Mouse (Mus musculus) c-Kit-negative CD71-positive TER-119-positive erythroid progenitor cells, embryonic 14.5 days (primary cell): ENCODE results near the gene Kcng4.
A peak's percentile ranks its signal among the peaks of the same experiment; 100 is the strongest.

Source experiments
- DNase-seq: peaks from one replicate; pipeline ENCODE4 v3.0.0-alpha.2; 2013; ENCODE audit warnings: low read depth, low spot score

Gene Kcng4

DNA sequence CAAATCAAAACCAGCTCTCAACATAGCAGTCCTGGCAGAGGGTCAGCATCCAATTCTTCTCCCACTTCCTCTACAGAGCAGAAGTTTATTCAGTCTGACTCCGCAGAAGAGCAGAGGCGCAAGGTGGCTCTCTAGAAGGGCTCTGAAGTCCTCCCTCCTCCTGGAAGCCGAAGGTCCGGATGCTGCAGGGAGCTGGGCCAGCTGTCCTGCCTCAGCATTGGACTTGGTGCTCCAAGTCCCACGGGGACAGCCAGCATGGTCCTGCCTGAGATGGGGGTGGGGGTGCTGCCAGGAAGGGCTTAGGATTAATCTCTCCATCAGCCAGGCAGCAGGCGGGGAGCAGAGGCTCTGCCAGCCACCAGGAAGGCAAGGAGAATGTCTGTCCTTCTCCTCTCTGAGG lies at the start of gene Kcng4:
Gene Kcng4 (minus strand): TSS at position 303 of the 400 bp plus-strand sequence.
- DNase-seq: no peak

DNA sequence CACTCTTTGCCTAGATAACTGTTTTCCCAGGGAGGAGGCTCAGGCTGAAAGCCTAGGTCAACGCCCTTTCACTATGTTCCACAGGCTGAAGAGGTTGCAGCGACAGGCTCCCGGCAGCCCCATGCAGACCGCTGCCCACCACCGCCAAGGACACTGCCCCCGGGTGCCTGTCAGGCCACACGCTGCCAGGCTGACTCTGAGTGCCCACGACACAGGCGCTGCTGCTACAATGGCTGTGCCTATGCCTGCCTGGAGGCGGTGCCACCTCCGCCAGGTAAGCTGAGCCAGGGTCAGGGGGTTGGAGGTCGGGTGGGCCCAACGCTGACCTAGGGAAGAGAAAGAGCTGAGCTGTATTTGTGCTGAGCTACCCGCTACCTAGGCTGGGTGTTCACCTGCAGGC lies 43.7 kb upstream of the Kcng4 start:
- DNase-seq: no peak

GRCm38 (mm10) chr8:119678138-119678843 lies 42.8 kb upstream of the Kcng4 start:
- peak; percentile 20 for DNase-seq

GRCm38 (mm10) chr8:119676389-119676788 lies 40.9 kb upstream of the Kcng4 start:
- DNase-seq: peak; percentile 36

DNA sequence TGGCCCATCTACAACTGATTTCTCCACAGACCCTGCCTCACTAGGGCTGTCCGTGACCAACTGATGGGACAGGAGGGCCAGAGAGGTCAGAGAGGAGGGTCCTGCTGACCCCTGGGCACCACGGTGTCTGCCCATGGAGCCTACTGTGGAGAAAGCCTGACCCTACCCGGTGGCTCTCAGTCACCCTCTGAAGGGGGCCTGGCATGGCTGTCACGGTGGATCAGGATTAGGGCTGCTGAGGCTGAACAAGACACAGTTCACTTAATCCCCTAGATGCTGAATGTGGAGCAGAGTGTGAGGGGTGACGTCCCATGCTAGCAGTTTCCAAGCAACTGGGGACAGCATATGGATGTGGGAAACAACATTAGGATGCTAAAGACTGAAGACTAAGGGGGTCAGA lies 40.0 kb upstream of the Kcng4 start:
- DNase-seq: no peak

GRCm38 (mm10) chr8:119673976-119674555 lies 38.6 kb upstream of the Kcng4 start:
- DNase-seq: no peak

GRCm38 (mm10) chr8:119670419-119671091 lies 35.1 kb upstream of the Kcng4 start:
- DNase-seq: no peak

GRCm38 (mm10) chr8:119669284-119669683 lies 33.8 kb upstream of the Kcng4 start:
- no peak for DNase-seq

DNA sequence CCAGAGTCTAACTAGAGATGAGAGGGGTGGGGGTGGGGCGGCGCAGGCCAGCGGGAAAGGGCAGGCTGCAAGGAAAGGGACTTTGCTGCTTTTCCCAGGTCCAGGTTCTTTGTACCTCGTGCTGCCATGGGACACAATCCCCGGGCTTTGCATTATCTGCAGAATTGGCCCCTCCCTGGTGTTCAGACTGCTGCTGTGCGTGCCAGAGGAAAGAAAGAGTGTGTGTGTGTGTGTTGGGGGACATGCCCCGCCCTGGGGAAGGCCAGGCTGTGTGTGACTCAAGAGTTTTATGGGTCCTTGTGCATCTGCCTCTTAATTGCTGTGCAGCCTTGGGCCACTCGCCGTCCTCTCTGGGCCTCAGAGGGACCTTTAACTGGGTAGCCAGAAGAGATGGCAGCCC lies 33.0 kb upstream of the Kcng4 start:
- no peak for DNase-seq

- DNase-seq: no peak
Measured at GRCm38 (mm10) chr8:119666219-119666951, 30.9 kb upstream of the Kcng4 start, which contains the start of gene Wfdc1. TSS of gene Wfdc1 (plus strand) at chr8:119666365.

DNA sequence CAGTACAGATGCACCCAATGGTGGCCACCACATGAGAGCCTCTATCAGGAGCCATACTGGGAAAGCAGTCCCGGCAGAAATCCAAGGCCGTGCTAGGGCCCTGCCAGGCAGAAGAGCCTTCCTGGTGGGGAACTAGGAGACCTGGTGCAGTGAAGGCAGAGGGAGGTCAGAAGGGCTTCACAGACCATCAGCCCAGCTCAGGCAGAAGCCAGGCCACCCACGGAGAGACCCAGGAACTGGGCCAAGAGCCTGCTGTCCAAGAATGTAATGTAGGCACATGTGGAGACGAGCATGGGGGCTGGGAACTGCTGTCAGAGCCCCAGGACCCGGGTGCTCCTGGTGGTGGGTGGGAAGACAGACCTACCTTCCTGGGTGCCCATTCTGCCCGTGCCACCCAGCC lies 29.8 kb upstream of the Kcng4 start:
- no peak for DNase-seq

- DNase-seq: no peak
Measured at GRCm38 (mm10) chr8:119663440-119663839, 28.0 kb upstream of the Kcng4 start.

GRCm38 (mm10) chr8:119661892-119662291 lies 26.4 kb upstream of the Kcng4 start:
- no peak for DNase-seq

GRCm38 (mm10) chr8:119661081-119661480 lies 25.6 kb upstream of the Kcng4 start:
- no peak for DNase-seq

DNA sequence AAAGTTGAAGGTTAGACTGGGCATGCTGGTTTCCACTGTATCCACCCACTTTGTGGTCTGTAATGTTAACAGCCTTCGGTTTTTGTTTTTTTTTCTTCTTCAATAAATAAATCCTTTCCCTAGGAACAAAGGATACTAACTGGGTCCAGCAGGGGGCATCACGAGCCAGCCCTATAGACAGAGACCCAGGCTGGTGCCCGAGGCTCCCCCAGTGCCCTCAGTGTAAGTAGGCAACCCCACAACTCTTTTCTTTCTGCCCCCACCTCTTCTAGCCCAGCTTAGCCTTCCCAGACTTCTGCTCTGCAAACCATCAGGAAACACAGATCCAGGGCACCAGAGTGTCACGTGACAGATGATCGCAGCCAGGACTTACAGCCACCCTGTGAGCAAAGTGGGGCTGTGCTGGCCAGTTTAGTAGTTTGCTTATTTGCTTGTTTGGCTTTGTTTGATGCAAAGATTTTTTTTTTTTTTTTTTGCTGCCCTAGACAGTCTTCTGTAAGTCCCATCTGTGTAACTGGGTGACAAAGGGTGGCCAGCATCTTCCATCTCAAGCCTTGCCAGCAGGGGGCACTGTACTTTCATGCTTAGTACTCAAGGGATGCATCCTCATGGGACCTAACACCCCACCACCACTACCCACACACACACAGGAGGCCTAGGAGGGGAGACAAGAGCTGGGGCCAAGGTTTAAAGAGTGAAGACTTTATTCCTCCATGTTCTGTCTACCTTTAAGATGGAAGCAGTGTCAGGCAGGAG lies 21.4 kb upstream of the Kcng4 start:
- no peak for DNase-seq

- DNase-seq: no peak
Measured at GRCm38 (mm10) chr8:119651324-119651723, 15.8 kb upstream of the Kcng4 start.

DNA sequence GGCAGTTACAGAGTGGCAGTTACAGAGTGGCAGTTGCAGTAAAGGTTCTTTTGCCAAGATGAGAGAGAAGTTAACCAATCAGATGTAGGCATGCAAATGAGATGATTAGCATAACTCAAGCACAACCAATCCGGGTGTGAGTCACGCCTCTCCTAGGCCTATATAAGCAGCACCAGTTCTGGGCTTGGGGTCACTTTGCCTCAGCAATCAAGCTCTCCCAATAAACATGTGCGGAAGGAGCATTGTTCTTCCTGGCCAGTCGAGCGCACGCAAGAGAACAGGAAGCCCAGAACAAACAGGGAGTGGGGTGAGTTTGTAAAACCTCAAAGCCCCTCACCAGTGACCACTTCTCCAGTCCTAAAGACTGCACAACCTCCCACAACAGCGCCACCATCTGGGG lies 11.4 kb upstream of the Kcng4 start:
- DNase-seq: no peak

- DNase-seq: no peak
Measured at GRCm38 (mm10) chr8:119646197-119646596, 10.7 kb upstream of the Kcng4 start.

DNA sequence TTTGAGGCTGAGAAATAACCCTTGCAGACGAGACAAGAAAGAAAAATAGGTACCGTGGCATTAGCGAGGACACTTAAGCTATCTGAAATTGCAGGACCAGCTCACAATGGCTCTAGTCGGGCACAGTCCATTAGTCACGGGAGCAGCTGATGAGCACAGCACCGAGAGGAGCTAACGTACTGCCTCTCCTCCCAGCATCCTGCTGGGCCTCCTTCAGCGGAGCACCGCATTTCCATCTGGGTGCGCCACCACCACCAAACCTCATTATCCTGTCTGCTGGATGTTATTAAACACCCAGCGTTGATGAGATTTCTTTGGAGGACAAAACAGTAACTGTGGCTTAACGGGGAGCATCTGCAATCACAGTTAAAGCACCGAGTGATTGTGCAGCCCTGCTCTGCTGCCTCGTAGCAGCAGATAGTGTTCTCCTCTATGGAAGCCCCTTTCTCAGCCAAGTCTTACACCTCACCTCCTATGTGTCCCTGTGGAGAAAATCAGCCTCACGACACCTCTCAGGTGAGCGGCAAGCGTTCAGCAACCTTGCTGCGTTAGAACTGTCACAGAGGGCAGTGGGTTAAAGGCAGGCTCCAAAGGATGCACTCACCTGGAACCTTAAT lies 9.6 kb upstream of the Kcng4 start:
- DNase-seq: no peak

DNA sequence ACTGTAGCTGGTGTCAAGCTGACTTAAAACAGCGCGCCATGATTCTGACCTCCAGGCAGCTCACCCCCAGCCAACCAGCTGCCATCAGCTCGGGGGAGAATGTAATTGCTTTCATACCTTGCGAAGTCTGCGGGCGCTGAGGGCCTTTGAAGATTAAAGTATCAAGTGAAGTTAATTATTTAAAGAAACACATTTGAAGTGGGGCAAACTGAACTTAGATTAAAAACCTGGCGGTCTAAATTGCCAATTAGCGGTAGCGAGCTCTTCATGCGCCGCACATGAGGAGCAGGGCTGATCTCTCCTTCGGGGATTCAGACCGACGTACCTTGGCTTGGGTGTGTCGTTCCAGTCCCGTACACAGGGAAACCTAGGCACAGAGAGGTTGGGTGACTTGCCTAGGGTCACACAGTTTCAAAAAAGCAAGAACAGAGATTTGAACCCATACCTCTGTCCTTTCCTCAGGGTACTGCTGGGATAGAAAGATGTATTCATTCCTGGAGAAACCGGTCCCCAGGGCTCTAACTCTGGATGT lies 9.0 kb upstream of the Kcng4 start:
- DNase-seq: no peak

GRCm38 (mm10) chr8:119642960-119643359 lies 7.5 kb upstream of the Kcng4 start:
- no peak for DNase-seq
